Mouse (Mus musculus): Measurements from ENCODE around the gene Tmem238.

Gene Tmem238

GRCm38 (mm10) chr7:4743354-4743753 lies 46.1 kb downstream of the Tmem238 start:
- DNase-seq = no peak

GRCm38 (mm10) chr7:4742482-4742819 lies 47.0 kb downstream of the Tmem238 start:
- no peak for DNase-seq

- no peak for DNase-seq
Measured at GRCm38 (mm10) chr7:4741672-4742481, 47.6 kb downstream of the Tmem238 start.

GRCm38 (mm10) chr7:4741151-4741550 lies 48.3 kb downstream of the Tmem238 start:
- DNase-seq = peak; percentile 24

- no peak for DNase-seq
Measured at GRCm38 (mm10) chr7:4740309-4740727, 49.1 kb downstream of the Tmem238 start.

- peak; percentile 100 for DNase-seq
Measured at GRCm38 (mm10) chr7:4739544-4740275, 49.7 kb downstream of the Tmem238 start, which contains the start of gene Kmt5c. Kmt5c (plus strand) TSS chr7:4740115.

- no peak for DNase-seq
Measured at GRCm38 (mm10) chr7:4739041-4739543, 50.4 kb downstream of the Tmem238 start.

All from right cerebral cortex, adult 18-20 months (tissue).